Mouse (Mus musculus): ENCODE measurements around the gene Peak1.

DNA sequence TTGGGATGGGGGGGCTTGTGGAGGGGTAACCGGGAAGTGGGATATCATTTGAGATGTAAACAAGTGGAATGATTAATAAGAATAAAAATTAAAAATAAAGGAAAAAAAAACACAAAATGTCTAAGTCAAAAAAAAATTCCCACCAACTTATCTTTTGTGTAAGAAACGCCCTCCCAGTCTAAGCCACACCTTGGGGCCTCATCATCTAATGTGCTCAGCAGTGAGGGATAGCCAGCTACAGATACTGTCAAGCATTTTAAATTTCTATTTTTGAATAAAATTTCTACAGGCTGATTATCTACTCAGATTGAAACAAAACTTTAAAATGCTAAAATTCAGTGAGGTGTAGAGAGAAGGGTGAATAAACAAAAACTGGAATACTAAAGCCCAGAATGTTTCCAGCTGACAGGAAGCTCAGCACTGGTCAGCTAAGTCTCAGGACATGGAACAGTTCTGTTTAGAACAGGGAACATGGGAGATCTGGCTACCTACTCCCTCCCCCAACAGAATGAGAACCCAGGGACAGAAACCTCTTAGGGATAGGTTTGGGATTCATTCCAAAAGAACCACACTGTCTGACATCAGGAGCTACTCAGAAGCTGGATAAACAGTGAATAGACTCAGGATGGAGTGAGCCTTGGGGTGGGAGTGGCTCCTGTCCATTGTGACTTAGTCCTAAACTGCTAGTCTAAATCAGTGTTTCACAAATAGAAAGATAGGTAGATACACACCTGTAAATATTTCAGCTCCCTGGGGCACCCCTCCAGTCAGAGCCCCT is 35.4 kb upstream of the Peak1 start:
- TF ChIP-seq POLR2A (IDR thresholded peaks at IDR 0.05; ENCODE audit: borderline replicate concordance, extremely low read depth, insufficient read depth, insufficient read length, poor library complexity, severe bottlenecking) (no peak), CTCF (IDR thresholded peaks at IDR 0.05; ENCODE audit: borderline replicate concordance, extremely low read depth, insufficient read depth, insufficient read length) (no peak)

Measured in brain, embryonic 14.5 days (tissue).